Mouse (Mus musculus) fat pad, adult 2 months (tissue): ENCODE data around the gene Sult5a1.
"Not testable (repeated sequence)": the region's sequence is repeated elsewhere in the genome, so short reads cannot be mapped to it uniquely, and the experiment has no call there.

Experiments
- DNase-seq: peaks from one replicate; pipeline ENCODE4 v3.0.0-alpha.2; 2011; ENCODE audit warnings: low read depth, low spot score; ENCODE audit errors: extremely low read depth

Gene Sult5a1

GRCm38 (mm10) chr8:123135806-123136205, 22.3 kb downstream of the Sult5a1 start:
- DNase-seq, result no peak

DNA sequence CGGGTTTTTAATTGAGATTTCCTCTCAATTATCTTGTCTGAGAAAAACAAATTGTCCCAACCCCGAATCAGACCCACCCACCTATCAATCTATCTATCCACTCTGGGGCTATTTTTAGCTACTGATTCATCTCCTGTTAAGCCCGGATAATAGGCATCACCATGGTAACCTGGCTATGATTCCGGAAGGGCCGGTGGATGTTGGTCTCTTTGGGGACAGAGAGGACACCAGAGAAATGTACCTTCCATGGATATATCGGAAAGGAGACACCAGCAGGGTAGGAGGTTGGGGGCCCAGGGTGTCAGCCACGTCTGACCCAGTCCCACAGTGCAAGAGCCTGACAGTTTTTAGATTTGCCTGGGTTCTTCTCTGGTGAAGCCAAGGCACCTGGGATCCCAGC, 22.7 kb downstream of the Sult5a1 start:
- no peak for DNase-seq

GRCm38 (mm10) chr8:123134149-123134713, 23.9 kb downstream of the Sult5a1 start:
- DNase-seq, result no peak

GRCm38 (mm10) chr8:123132953-123133352, 25.2 kb downstream of the Sult5a1 start:
- DNase-seq, result no peak

GRCm38 (mm10) chr8:123131041-123131440, 27.1 kb downstream of the Sult5a1 start:
- DNase-seq, result no peak

- no peak for DNase-seq
These were observed 31.8 kb downstream of the Sult5a1 start for GRCm38 (mm10) chr8:123126193-123126816.

DNA sequence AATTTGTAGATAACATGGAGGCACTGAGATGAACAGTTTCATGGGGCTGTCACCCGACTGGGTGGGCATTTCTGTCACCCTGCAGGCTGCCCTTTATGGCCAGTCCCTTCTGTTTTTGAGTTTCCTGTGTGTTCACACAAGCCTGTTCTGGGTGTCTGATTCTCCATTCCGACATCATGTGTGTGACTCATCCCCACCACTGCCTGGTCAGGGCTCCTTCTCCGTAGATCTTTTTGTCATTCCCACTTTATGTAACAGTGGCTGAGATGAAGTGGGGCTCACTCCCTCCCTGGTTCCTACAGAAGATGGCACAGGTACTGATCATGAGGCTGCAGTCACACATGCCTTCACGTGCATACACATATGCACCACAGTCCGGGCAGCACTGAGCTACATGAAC, 35.4 kb downstream of the Sult5a1 start:
- DNase-seq, result no peak

DNA sequence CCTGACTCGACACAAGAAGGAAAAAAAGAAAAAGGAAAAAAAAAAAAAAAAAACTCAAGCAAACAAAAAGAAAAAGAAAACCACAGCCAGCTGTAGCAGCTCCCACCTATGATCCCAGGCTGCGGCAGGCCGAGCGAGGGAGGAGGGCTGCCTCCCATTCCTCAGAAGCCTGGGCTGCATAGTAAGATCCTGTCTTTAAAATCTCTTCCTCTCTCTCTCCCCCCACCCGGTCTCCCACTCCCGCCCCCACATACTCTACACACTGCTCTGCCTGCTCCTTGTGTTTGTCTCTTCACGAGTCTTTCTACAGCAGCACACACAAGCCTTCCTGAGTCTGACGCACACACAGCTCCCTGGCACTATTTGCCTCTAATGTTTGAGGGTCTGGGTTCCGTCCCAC, 36.1 kb downstream of the Sult5a1 start:
- no peak for DNase-seq

GRCm38 (mm10) chr8:123117744-123118143, 40.4 kb downstream of the Sult5a1 start:
- no peak for DNase-seq

DNA sequence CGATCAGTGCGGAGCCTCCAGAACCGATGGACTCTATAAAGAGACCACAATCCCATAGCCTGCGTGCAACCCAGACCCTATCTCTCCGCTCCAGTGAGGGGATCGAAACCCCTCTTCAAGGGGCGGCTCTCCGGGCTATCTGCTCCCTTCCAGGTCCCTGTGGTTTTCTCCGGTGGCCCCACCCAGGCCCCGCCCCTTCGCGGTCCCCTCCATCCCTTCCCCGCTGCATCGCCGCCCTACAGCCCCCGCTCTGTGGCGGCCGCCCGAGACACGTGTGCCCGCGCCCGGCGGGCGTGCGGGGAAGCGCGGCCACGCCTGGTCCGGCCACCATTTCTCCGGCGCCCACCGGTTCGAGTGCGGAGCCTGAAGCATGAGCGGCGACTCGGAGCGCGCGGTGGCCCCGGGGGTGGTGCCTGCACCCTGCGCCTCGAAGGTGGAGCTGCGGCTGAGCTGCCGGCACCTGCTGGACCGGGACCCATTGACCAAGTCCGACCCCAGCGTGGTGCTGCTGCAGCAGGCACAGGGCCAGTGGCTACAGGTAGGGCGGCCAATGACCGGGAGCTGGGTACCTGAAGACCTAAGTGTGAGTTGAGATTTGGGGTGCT, 40.9 kb downstream of the Sult5a1 start, which contains the start of gene Cpne7:
Gene Cpne7, plus strand, starts transcription at position 248 of the 605 bp plus-strand sequence.
- DNase-seq, result no peak

DNA sequence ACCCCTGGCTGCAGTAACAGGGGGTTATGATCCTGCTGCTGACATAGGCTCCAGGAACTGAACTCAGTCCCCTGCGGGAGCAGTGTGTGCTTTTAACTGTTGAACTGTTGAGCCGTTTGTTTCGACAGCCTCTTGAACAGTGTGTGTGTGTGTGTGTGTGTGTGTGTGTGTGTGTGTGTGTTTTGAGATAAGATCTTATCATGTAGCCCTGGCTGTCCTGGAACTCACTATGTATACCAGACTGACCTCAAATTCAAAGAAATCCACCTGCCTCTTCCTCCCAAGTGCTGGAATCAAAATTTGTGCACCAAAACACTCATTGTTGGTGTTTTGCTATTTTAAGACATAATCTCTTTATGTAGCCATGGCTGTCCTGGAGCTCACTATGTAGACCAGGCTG, 43.5 kb downstream of the Sult5a1 start:
- DNase-seq, result no peak

GRCm38 (mm10) chr8:123113908-123114469, 44.1 kb downstream of the Sult5a1 start:
- DNase-seq, result no peak

- DNase-seq, result no peak
These were observed 45.2 kb downstream of the Sult5a1 start for GRCm38 (mm10) chr8:123112892-123113291.

GRCm38 (mm10) chr8:123110649-123111048, 47.5 kb downstream of the Sult5a1 start:
- no peak for DNase-seq

GRCm38 (mm10) chr8:123108953-123109352, 49.2 kb downstream of the Sult5a1 start:
- no peak for DNase-seq

GRCm38 (mm10) chr8:123108010-123108409, 50.1 kb downstream of the Sult5a1 start:
- no peak for DNase-seq

DNA sequence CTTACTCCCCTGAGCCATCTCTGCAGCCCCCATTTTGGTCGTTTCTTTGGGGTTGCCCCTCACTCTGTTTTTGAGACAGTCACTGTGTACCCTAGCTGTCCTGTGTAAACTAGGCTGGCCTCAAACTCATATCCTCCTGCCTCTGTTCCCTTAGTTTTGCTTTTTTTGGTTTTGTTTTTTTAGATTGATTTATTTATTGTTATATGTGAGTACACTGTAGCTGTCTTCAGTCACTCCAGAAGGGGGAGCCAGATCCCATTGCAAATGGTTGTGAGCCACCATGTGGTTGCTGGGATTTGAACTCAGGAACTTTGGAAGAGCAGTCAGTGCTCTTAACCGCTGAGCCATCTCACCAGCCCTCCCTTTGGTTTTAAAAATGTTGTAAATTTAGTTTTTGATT, 51.6 kb downstream of the Sult5a1 start:
- DNase-seq, result no peak

DNA sequence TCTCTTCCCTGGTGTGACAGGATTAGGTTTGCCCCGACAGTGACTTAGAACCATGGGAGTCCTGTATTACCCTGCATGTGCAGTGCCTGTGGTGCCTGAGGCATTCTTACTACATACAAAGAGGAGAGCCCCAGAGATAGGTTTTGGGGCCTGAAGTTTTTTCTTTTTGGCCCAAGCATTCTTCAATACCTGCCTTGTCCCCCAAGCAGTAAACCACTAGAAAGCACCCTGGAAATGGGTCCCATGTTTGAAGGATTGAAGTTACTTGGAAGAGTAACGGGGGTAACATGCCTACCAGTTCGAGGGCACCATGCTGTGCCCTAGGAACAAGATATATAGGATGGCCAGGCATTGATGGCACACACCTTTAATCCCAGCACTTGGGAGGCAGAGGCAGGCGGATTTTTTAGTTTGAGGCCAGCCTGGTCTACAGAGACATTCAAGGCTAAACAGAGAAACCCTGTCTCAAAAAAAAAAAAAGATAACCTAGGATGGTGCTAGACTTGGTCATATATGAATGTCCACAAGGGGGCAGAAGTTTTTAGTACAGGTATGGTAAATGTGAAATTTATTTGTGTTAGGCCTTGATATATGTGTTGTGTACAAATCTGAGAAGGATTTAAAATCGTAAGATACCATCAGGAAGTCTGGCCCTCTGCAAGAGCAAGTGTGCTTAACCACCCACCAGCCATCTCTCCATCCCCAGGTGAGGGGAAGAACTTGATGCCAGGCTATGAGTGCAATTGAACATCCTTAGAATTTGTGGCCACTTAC, 52.4 kb downstream of the Sult5a1 start:
- no peak for DNase-seq

DNA sequence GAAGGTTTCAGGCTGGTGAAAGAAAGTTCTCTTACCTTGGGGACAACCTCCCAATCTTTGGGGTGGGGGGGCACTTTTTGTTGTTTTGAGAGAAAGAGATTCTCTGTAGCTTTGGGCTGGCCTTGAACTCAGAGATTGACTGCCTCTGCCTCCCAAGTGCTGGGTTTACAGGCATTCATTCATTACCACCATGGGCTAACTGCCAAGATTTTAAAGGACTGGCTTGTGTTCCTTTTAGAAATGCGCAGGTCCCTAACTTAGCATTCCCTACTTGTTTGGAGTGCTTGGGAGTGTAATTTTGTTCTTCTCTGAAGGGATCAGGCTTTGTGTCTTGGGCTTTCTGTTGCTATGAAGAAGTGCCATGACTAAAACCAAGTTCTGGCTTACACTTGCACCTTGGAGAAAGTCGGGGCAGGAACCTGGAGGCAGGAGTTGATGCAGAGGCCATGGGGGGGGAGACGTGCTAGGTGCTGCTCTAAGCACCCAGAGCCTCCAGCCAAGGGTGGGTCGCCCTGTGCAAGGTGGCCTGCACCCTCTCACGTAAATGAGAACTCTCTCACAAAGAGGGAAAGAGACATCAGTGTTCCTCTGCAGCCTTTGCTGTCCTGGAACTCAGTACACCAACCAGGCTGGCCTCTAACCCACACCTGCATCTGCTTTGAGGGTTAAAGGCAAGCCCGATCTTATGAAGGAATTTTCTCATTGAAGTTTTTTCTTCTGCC, 53.9 kb downstream of the Sult5a1 start:
- no peak for DNase-seq

GRCm38 (mm10) chr8:123103285-123103684, 54.8 kb downstream of the Sult5a1 start:
- DNase-seq, result no peak

DNA sequence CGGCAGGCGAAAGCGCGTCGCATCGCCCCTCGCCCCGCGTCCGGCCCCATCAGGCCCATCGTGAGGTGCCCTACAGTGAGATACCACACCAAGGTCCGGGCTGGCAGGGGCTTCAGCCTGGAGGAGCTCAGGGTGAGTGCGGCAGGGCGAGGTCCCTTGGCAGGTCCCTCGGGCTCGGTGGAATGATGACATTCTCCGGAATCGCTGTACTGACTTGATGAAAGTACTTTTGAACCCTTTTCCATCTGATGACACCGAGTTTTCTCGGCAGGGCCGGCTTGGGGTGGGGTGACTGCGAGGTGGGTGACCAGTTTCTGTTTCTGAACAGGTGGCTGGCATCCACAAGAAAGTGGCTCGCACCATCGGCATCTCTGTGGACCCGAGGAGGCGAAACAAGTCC, 55.3 kb downstream of the Sult5a1 start:
- not testable (repeated sequence) for DNase-seq
